23 mouse cellular contexts compared by ENCODE assay signal in the genomic region with DNA sequence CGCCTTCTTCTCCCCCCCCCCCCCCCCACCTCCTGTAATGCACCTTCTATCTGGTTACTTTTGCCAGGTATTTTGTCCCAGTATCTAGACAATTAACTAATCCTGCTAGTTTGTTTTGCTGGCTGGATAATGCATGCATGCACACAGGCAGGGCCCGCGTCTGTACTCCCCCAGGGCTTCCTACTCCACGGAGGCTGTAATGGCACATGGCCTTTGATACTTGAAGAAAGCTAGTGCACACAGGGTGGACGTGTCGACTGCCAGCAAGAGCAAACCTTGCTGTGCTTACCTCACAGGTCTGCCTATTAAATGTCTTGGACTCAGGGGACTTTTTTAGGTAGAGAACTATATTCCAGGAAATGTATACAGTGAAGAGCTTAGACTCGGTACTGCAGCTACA.
A peak's percentile ranks its signal among the peaks of the same experiment; 100 is the strongest.
DNase-seq lines count a peak whose midpoint lies in the region; ATAC-seq and TF ChIP-seq lines count a peak whose summit lies in the region.
"Had no signal": no experiment of that assay in that cellular context is flagged by ENCODE, and none has a peak within 500 bp of the region (broad histone marks: within the 10 kb centered on the region; RNA-seq: fewer than 3 reads in every experiment).

No protein-coding gene starts in this region.

- no peak overlapping the region for H3K9ac ChIP-seq in liver, adult 2 months (ENCODE audit: low read depth, low read length)
- H3K9ac ChIP-seq in liver, embryonic 12.5 days: no peak overlapping the region
- no peak overlapping the region for H3K9ac ChIP-seq in kidney, embryonic 16.5 days (replicated peaks; ENCODE audit: low read length)
- H3K9ac ChIP-seq: embryonic facial prominence, embryonic 12.5 days; hindbrain, embryonic 13.5 days; limb, embryonic 12.5 days; liver, embryonic 15.5 days; neural tube, embryonic 15.5 days had no signal

- WGBS in liver, adult 2 months: 37% methylated on average over 6 of the region's 7 CpGs
- whole genome bisulfite sequencing in liver, embryonic 12.5 days (ENCODE audit: insufficient replicate concordance): 76% methylated on average over 6 of the region's 7 CpGs
- 46% methylated on average over 7 of the region's 7 CpGs for WGBS in kidney, embryonic 16.5 days

- no peak for TF ChIP-seq CTCF in liver, adult 2 months (IDR thresholded peaks at IDR 0.05; ENCODE audit: low read depth, low read length)

- H3K4me3 ChIP-seq in liver, adult 2 months (ENCODE audit: insufficient read depth, low read depth, low read length): no peak overlapping the region
- no peak overlapping the region for H3K4me3 ChIP-seq in liver, embryonic 12.5 days
- H3K4me3 ChIP-seq in kidney, embryonic 16.5 days (ENCODE audit: low read length): no peak overlapping the region
- H3K4me3 ChIP-seq: embryonic facial prominence, embryonic 12.5 days; gastrocnemius, adult 2 months; hindbrain, embryonic 13.5 days; limb, embryonic 12.5 days; liver, embryonic 15.5 days; midbrain, embryonic 10.5 days; neural tube, embryonic 15.5 days had no signal

- peaks cover 29% of the 10 kb centered on the region; the same call in 1 of the 2 replicates for H3K79me2 ChIP-seq in liver, adult 2 months (ENCODE audit: control insufficient read depth, insufficient read depth, low read length)

- no peaks in the 10 kb centered on the region for H3K36me3 ChIP-seq in liver, adult 2 months (ENCODE audit: control insufficient read depth, insufficient read depth, low read length)
- H3K36me3 ChIP-seq in liver, embryonic 12.5 days: no peaks in the 10 kb centered on the region
- H3K36me3 ChIP-seq in kidney, embryonic 16.5 days (ENCODE audit: insufficient read depth, low read length): no peaks in the 10 kb centered on the region
- H3K36me3 ChIP-seq: embryonic facial prominence, embryonic 12.5 days; hindbrain, embryonic 13.5 days; limb, embryonic 12.5 days; liver, embryonic 15.5 days; midbrain, embryonic 10.5 days; neural tube, embryonic 15.5 days had no signal

- H3K4me1 ChIP-seq in liver, adult 2 months (ENCODE audit: control insufficient read depth, insufficient read depth, low read length): peaks cover 28% of the 10 kb centered on the region
- peaks cover 35% of the 10 kb centered on the region for H3K4me1 ChIP-seq in liver, embryonic 12.5 days
- no peaks in the 10 kb centered on the region for H3K4me1 ChIP-seq in kidney, embryonic 16.5 days (ENCODE audit: insufficient read depth, low read length)

- no peaks in the 10 kb centered on the region for H3K27me3 ChIP-seq in liver, adult 2 months (ENCODE audit: control insufficient read depth, insufficient read depth, low read length)
- H3K27me3 ChIP-seq in liver, embryonic 12.5 days (replicated peaks): no peaks in the 10 kb centered on the region
- no peaks in the 10 kb centered on the region for H3K27me3 ChIP-seq in kidney, embryonic 16.5 days (ENCODE audit: insufficient read depth, low read length)
- H3K27me3 ChIP-seq: CH12.LX; embryonic facial prominence, embryonic 12.5 days; hindbrain, embryonic 13.5 days; limb, embryonic 12.5 days; liver, embryonic 15.5 days; neural tube, embryonic 15.5 days; Patski had no signal

- no peaks in the 10 kb centered on the region for H3K9me3 ChIP-seq in liver, embryonic 12.5 days (replicated peaks)
- H3K9me3 ChIP-seq in kidney, embryonic 16.5 days (ENCODE audit: low read length): no peaks in the 10 kb centered on the region
- H3K9me3 ChIP-seq: embryonic facial prominence, embryonic 12.5 days; G1E; hindbrain, embryonic 13.5 days; limb, embryonic 12.5 days; liver, embryonic 15.5 days; midbrain, embryonic 10.5 days; neural tube, embryonic 15.5 days had no signal

- no peak for DNase-seq in liver, adult 2 months (ENCODE audit: extremely low read depth, low read depth, low spot score)
- DNase-seq in kidney, postnatal 36 days: peak; percentile 66 to 80
- DNase-seq in lung, adult 18-20 months: no peak
- no peak for DNase-seq in retina, embryonic 14.5 days (ENCODE audit: low spot score)
- DNase-seq: B cell, adult 2 months; cerebellum, adult 11-12 months; cerebellum, postnatal 14 days; gastrocnemius, adult 2 months; layer of hippocampus, postnatal 36 days; lung, postnatal 10 days; right cerebral cortex, postnatal 14 days had no signal

- H3K27ac ChIP-seq in liver, adult 2 months (replicated peaks; ENCODE audit: insufficient read depth, low read depth, low read length): peak overlapping the region; percentile 42; the same call in 1 of the 2 replicates
- H3K27ac ChIP-seq in liver, embryonic 12.5 days: no peak overlapping the region
- H3K27ac ChIP-seq in kidney, embryonic 16.5 days (ENCODE audit: low read length): no peak overlapping the region
- H3K27ac ChIP-seq: embryonic facial prominence, embryonic 12.5 days; gastrocnemius, adult 2 months; hindbrain, embryonic 13.5 days; limb, embryonic 12.5 days; liver, embryonic 15.5 days; midbrain, embryonic 10.5 days; neural tube, embryonic 15.5 days had no signal

- TF ChIP-seq POLR2A in liver, adult 2 months (IDR thresholded peaks at IDR 0.05; ENCODE audit: extremely low read depth, insufficient read depth, low read length): no peak

- no peak for ATAC-seq in liver, embryonic 12.5 days
- ATAC-seq in kidney, embryonic 16.5 days (ENCODE audit: low FRiP score, low TSS enrichment): peak; percentile 87
- ATAC-seq in frontal cortex, adult (ENCODE audit: low TSS enrichment): no peak
- ATAC-seq: Patski had no signal

- H3K4me2 ChIP-seq in liver, embryonic 12.5 days: no peak overlapping the region
- H3K4me2 ChIP-seq in kidney, embryonic 16.5 days (replicated peaks; ENCODE audit: low read depth, low read length): no peak overlapping the region
- H3K4me2 ChIP-seq: embryonic facial prominence, embryonic 12.5 days; hindbrain, embryonic 13.5 days; limb, embryonic 12.5 days; neural tube, embryonic 15.5 days had no signal

Comparison
In these comparisons a context has a peak if more than half of its experiments do, and no peak if none do; other contexts are left out.
1. DNase-seq: peak in kidney, postnatal 36 days (2 of 2); none in liver, adult 2 months (single experiment), lung, adult 18-20 months (0 of 2) and retina, embryonic 14.5 days (single experiment).